Mouse (Mus musculus) neural tube, postnatal 0 days (tissue): ENCODE measurements around the gene Tmem177. TPM values are rescaled to one million over a fixed set of nuclear protein-coding genes. Genes with fewer than 3 reads are reported as not detected.

Experiments
- polyA plus RNA-seq: library from polyadenylated mRNA; unstranded; fragments of >200 nt; fragmentation: Nextera tagmentation; extraction: Ambion mirVana; gene quantifications from 2 replicates; pipeline ENCODE4 v1.2.1, GENCODE M21; 2015

Gene Tmem177
- 4.1 and 4.4 TPM in 2 replicates for polyA plus RNA-seq

GRCm38 (mm10) chr1:119912953-119913814, at the start of gene Tmem177:
TSS of gene Tmem177 (minus strand) at chr1:119913208.

Other genes starting within 250 kb of the Tmem177 start
- 8.1 and 9.6 TPM in 2 replicates for gene Ptpn4, start 75.6 kb downstream of the Tmem177 start, polyA plus RNA-seq
- 0.19 and 0.25 TPM in 2 replicates for gene Cfap221, start 84.0 kb upstream of the Tmem177 start, polyA plus RNA-seq
- gene Sctr, start 93.7 kb upstream of the Tmem177 start, polyA plus RNA-seq, result 0.86 and 0.99 TPM in 2 replicates
- gene Tmem37, start 160.9 kb upstream of the Tmem177 start, polyA plus RNA-seq, result 7.2 and 7.9 TPM in 2 replicates
- gene Dbi, start 207.9 kb upstream of the Tmem177 start, polyA plus RNA-seq, result 3,176 and 3,426 TPM in 2 replicates
- 15.8 and 16.0 TPM in 2 replicates for gene 3110009E18Rik, start 208.0 kb upstream of the Tmem177 start, polyA plus RNA-seq